Mouse (Mus musculus) stomach, embryonic 16.5 days (tissue): ENCODE measurements around the gene Tdp1. TPM values are rescaled to one million over a fixed set of nuclear protein-coding genes. Genes with fewer than 3 reads are reported as not detected.

Experiments
- ATAC-seq: fragments of 200-750 bp; cut with Nextera tagmentation; 2 replicates; pipeline ENCODE4 v1.8.0; 2017; ENCODE audit warnings: moderate number of reproducible peaks, moderate TSS enrichment; ENCODE audit not compliant: insufficient read depth, low FRiP score
- H3K27ac ChIP-seq: fragments of 300-500 bp; sonication (generic); 2 replicates; pipeline ENCODE4 v1.5.1; 2014; ENCODE audit warnings: low read length
- H3K27me3 ChIP-seq: fragments of 300-500 bp; sonication (generic); 2 replicates; pipeline ENCODE4 v1.6.1; 2014; ENCODE audit warnings: low read length, control low read depth, mixed read lengths; ENCODE audit not compliant: control insufficient read depth, insufficient read depth
- H3K36me3 ChIP-seq: fragments of 300-500 bp; sonication (generic); 2 replicates; pipeline ENCODE4 v1.6.1; 2014; ENCODE audit warnings: low read length; ENCODE audit not compliant: control insufficient read depth, insufficient read depth
- H3K4me1 ChIP-seq: fragments of 300-500 bp; sonication (generic); 2 replicates; pipeline ENCODE4 v1.6.1; 2014; ENCODE audit warnings: low read length, control low read depth, mixed read lengths; ENCODE audit not compliant: control insufficient read depth, insufficient read depth
- H3K4me2 ChIP-seq: fragments of 300-500 bp; sonication (generic); 2 replicates; pipeline ENCODE4 v1.6.1; 2014; ENCODE audit warnings: low read depth, low read length, mixed read lengths
- H3K4me3 ChIP-seq: fragments of 300-500 bp; sonication (generic); replicated peaks from 2 replicates; pipeline ENCODE4 v1.5.1; 2014; ENCODE audit warnings: mild to moderate bottlenecking, low read length
- H3K9ac ChIP-seq: fragments of 300-500 bp; sonication (generic); 2 replicates; pipeline ENCODE4 v1.6.1; 2014; ENCODE audit warnings: low read length
- H3K9me3 ChIP-seq: fragments of 300-500 bp; sonication (generic); replicated peaks from 2 replicates; pipeline ENCODE4 v1.6.1; 2016; ENCODE audit warnings: low read length, control low read depth; ENCODE audit not compliant: control insufficient read depth
- WGBS: fragments of 180-500 bp; shearing (Covaris S2); extraction: QIAGEN DNeasy Blood & Tissue Kit; methylation state at CpG from one replicate; pipeline ENCODE4 v1.1.7; 2014; 5-methylcytosine and 5-hydroxymethylcytosine counted together
- microRNA-seq: library from miRNA; unstranded; fragments of <30 nt; microRNA quantifications from one replicate; pipeline ENCODE4, GENCODE M21; 2016
- polyA plus RNA-seq: library from polyadenylated mRNA; unstranded; fragments of >200 nt; fragmentation: Nextera tagmentation; extraction: Ambion mirVana; gene quantifications from 2 replicates; pipeline ENCODE4 v1.2.1, GENCODE M21; 2015

Tdp1 gene
- polyA plus RNA-seq, 1 experiment from 2014 or later, result 45.4 TPM

GRCm38 (mm10) chr12:100000381-100000780, 116.1 kb downstream of the Tdp1 start:
- Histone ChIP-seq H3K36me3 (no peaks in the 10 kb centered on the region), H3K4me2 (no peak overlapping the region), H3K4me1 (peaks cover 9% of the 10 kb centered on the region; the same call in 1 of the 2 replicates), H3K27me3 (no peaks in the 10 kb centered on the region), H3K9me3 (no peaks in the 10 kb centered on the region), H3K27ac (no peak overlapping the region), H3K9ac (no peak overlapping the region), H3K4me3 (no peak overlapping the region)
- ATAC-seq, result no peak
- WGBS, result 80% methylated on average over 7 of the region's 7 CpGs

GRCm38 (mm10) chr12:100001246-100001645, 116.9 kb downstream of the Tdp1 start:
- no peak overlapping the region for H3K4me3 ChIP-seq
- no peaks in the 10 kb centered on the region for H3K27me3 ChIP-seq
- peaks cover 9% of the 10 kb centered on the region; the same call in 1 of the 2 replicates for H3K4me1 ChIP-seq
- no peak overlapping the region for H3K4me2 ChIP-seq
- H3K9me3 ChIP-seq, result no peaks in the 10 kb centered on the region
- H3K27ac ChIP-seq, result no peak overlapping the region
- ATAC-seq, result no peak
- H3K36me3 ChIP-seq, result no peaks in the 10 kb centered on the region
- WGBS, result 87% methylated on average over 3 of the region's 3 CpGs
- H3K9ac ChIP-seq, result no peak overlapping the region

- Histone ChIP-seq H3K9ac (no peak overlapping the region), H3K4me1 (peaks cover 9% of the 10 kb centered on the region; the same call in 1 of the 2 replicates), H3K9me3 (no peaks in the 10 kb centered on the region), H3K36me3 (no peaks in the 10 kb centered on the region), H3K4me2 (no peak overlapping the region), H3K27me3 (no peaks in the 10 kb centered on the region), H3K27ac (no peak overlapping the region), H3K4me3 (no peak overlapping the region)
- 67% methylated on average over 3 of the region's 3 CpGs for WGBS
- ATAC-seq, result peak; percentile 25; the same call in 1 of the 2 replicates
Measured at GRCm38 (mm10) chr12:100001910-100002309, 117.6 kb downstream of the Tdp1 start.

- no peaks in the 10 kb centered on the region for H3K36me3 ChIP-seq
- H3K9ac ChIP-seq, result no peak overlapping the region
- no peaks in the 10 kb centered on the region for H3K27me3 ChIP-seq
- 36% methylated on average over 8 of the region's 8 CpGs for WGBS
- H3K4me2 ChIP-seq, result no peak overlapping the region
- no peaks in the 10 kb centered on the region for H3K9me3 ChIP-seq
- no peak overlapping the region for H3K27ac ChIP-seq
- H3K4me3 ChIP-seq, result no peak overlapping the region
- ATAC-seq, result peak; percentile 33; the same call in 1 of the 2 replicates
- peaks cover 9% of the 10 kb centered on the region; the same call in 1 of the 2 replicates for H3K4me1 ChIP-seq
Measured at GRCm38 (mm10) chr12:100002914-100003587, 118.7 kb downstream of the Tdp1 start.

Small RNAs within 50 kb of the gene (microRNA-seq; reads per million reads assigned to microRNA genes)
- gene Gm23291, result not detected

Other genes with a start within 250 kb of the Tdp1 start
- 9.5 and 9.9 TPM in 2 replicates for gene Efcab11, start 78 bp upstream of the Tdp1 start, polyA plus RNA-seq
- gene Kcnk13, start 80.0 kb downstream of the Tdp1 start, polyA plus RNA-seq, result 0.49 and 0.53 TPM in 2 replicates
- 237 and 242 TPM in 2 replicates for gene Psmc1, start 225.6 kb downstream of the Tdp1 start, polyA plus RNA-seq